Mouse (Mus musculus) myocyte (in vitro differentiated cells): ENCODE data around the gene Gsg1l.

Experiments used
- CEBPB ChIP-seq: IDR thresholded peaks from 2 replicates; pipeline ENCODE4 v1.6.1; 2011; ENCODE audit warnings: mild to moderate bottlenecking, moderate library complexity; ENCODE audit not compliant: poor library complexity, insufficient read depth, severe bottlenecking
- MAX ChIP-seq: IDR thresholded peaks from one replicate; pipeline ENCODE4 v1.6.1; 2011; ENCODE audit warnings: low read depth, mild to moderate bottlenecking, control low read depth
- POLR2A ChIP-seq: IDR thresholded peaks from one replicate; pipeline ENCODE4 v1.6.1; 2011; ENCODE audit warnings: low read depth, mild to moderate bottlenecking, control low read depth, moderate library complexity; ENCODE audit not compliant: insufficient read length

GRCm38 (mm10) chr7:125900386-125901161 is 181.6 kb downstream of the Gsg1l start:
- TF ChIP-seq CEBPB: no peak
- no peak for TF ChIP-seq MAX
- no peak for TF ChIP-seq POLR2A
